Mouse (Mus musculus) thymus, adult 2 months (tissue): ENCODE measurements around the gene Slc25a4.

Experiments used
- CTCF ChIP-seq: fragments of 200-500 bp; IDR thresholded peaks from 2 replicates; pipeline ENCODE4 v1.5.1; 2012; ENCODE audit warnings: mild to moderate bottlenecking, control low read depth, low read length, moderate library complexity, borderline replicate concordance; ENCODE audit not compliant: control insufficient read depth, poor library complexity, insufficient read depth; ENCODE audit errors: extremely low read depth
- POLR2A ChIP-seq: fragments of 200-500 bp; IDR thresholded peaks from 2 replicates; pipeline ENCODE4 v1.6.1; 2012; ENCODE audit warnings: mild to moderate bottlenecking, low read length, control low read depth, moderate library complexity; ENCODE audit not compliant: control insufficient read depth, poor library complexity, insufficient read depth; ENCODE audit errors: extremely low read depth

DNA sequence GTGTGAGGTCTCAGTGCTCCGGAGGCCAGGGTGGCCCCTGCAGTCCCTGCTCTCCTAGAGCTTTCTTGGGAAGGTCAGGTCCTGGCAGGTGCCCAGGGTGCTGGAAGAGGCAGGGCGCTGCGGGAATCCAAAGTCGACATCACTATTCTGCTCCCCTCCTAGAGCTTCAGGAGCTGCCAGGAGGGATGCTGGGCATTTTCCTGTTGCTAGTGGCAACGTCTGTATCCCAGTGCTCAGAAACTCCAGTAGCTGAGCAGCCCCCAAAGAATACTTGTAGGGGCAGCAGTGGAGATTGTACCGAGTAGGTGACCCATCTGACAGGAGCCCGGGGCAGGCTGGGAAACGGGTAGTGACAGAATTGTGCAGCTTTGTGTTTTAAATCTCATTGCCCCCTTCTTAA, 21.7 kb upstream of the Slc25a4 start:
- TF ChIP-seq CTCF, result no peak
- no peak for TF ChIP-seq POLR2A
